ENCODE assay signal across 18 mouse cellular contexts in genomic region chr17:88173354-88174032, GRCm38 (mm10).
DNase-seq lines count a peak whose midpoint lies in the region; ATAC-seq and TF ChIP-seq lines count a peak whose summit lies in the region.
"Had no signal": no experiment of that assay in that cellular context is flagged by ENCODE, and none has a peak within 500 bp of the region (broad histone marks: within the 10 kb centered on the region; RNA-seq: fewer than 3 reads in every experiment).

No protein-coding gene starts in this region.

- no peak overlapping the region for H3K9ac ChIP-seq in lung, embryonic 14.5 days
- no peak overlapping the region for H3K9ac ChIP-seq in ES-E14 (ENCODE audit: insufficient read depth, low read depth, low read length, poor library complexity, severe bottlenecking)
- H3K9ac ChIP-seq: embryonic facial prominence, embryonic 13.5 days; liver, embryonic 15.5 days had no signal

- 51% methylated on average over 4 of the region's 4 CpGs for WGBS in lung, embryonic 14.5 days

- peak overlapping the region; percentile 43; the same call in 1 of the 2 replicates for H3K27ac ChIP-seq in lung, embryonic 14.5 days (ENCODE audit: low read depth)
- H3K27ac ChIP-seq in ES-E14 (ENCODE audit: insufficient read depth, low read depth, low read length, poor library complexity, severe bottlenecking), result no peak overlapping the region
- H3K27ac ChIP-seq: liver, embryonic 15.5 days; midbrain, embryonic 10.5 days had no signal

- no peaks in the 10 kb centered on the region for H3K27me3 ChIP-seq in lung, embryonic 14.5 days (ENCODE audit: insufficient read depth, low read length)
- H3K27me3 ChIP-seq: embryonic facial prominence, embryonic 13.5 days; liver, embryonic 15.5 days had no signal

- ATAC-seq in lung, embryonic 14.5 days (ENCODE audit: insufficient read depth), result no peak
- ATAC-seq: inflammation-experienced regulatory T-cells, adult 6 months had no signal

- H3K4me3 ChIP-seq in lung, embryonic 14.5 days (ENCODE audit: low read depth, low read length), result no peak overlapping the region
- H3K4me3 ChIP-seq in ES-E14 (ENCODE audit: insufficient read depth in 1 of 2, low read depth in 1 of 2, low read length in 2 of 2, poor library complexity in 1 of 2, severe bottlenecking in 1 of 2), result no peak overlapping the region
- H3K4me3 ChIP-seq: embryonic facial prominence, embryonic 13.5 days; liver, embryonic 15.5 days; midbrain, embryonic 10.5 days had no signal

- H3K36me3 ChIP-seq in lung, embryonic 14.5 days (ENCODE audit: insufficient read depth), result no peaks in the 10 kb centered on the region
- H3K36me3 ChIP-seq in ES-E14 (ENCODE audit: control insufficient read depth, insufficient read depth, low read length, poor library complexity, severe bottlenecking), result no peaks in the 10 kb centered on the region
- H3K36me3 ChIP-seq: embryonic facial prominence, embryonic 13.5 days; liver, embryonic 15.5 days; midbrain, embryonic 10.5 days had no signal

- DNase-seq in cerebellum, postnatal 10 days, result peak; percentile 14 to 18
- DNase-seq in cerebellum, adult 11-12 months, result no peak
- no peak for DNase-seq in lung, embryonic 14.5 days
- no peak for DNase-seq in lung, postnatal 14 days
- peak; percentile 40 for DNase-seq in ES-E14 (ENCODE audit: low read depth, low spot score)
- DNase-seq in lung, postnatal 36 days, result peak; percentile 32
- DNase-seq in urinary bladder, postnatal 4 days (ENCODE audit: low spot score in 2 of 2), result no peak
- no peak for DNase-seq in Muller cell, postnatal 12 days (ENCODE audit: inconsistent ontology term)
- DNase-seq: cerebellum, adult 11 months; gastrocnemius, postnatal 25 days; layer of hippocampus, adult 9-11 months; left cerebral cortex, postnatal 4 days; thymus, adult 2 months had no signal

- in situ Hi-C loops in ES-E14 (cut with MboI; ENCODE audit: low sequenced_read_pairs in 2 of 2, unreplicated experiment in 2 of 2), result no loop called here

- 0 out of 2 replicates have a peak, but pooled peaks cover 4% of the 10 kb centered on the region for H3K4me1 ChIP-seq in lung, embryonic 14.5 days (ENCODE audit: insufficient read depth)
- H3K4me1 ChIP-seq in ES-E14 (ENCODE audit: control insufficient read depth in 2 of 2, insufficient read depth in 2 of 2, low read length in 2 of 2, poor library complexity in 1 of 2), result no peaks in the 10 kb centered on the region
- H3K4me1 ChIP-seq: embryonic facial prominence, embryonic 13.5 days; liver, embryonic 15.5 days; midbrain, embryonic 10.5 days had no signal

- no peaks in the 10 kb centered on the region; the same call in 1 of the 2 replicates for H3K9me3 ChIP-seq in lung, embryonic 14.5 days (ENCODE audit: low read depth, low read length)
- no peaks in the 10 kb centered on the region for H3K9me3 ChIP-seq in ES-E14 (ENCODE audit: control insufficient read depth, insufficient read depth, low read depth, low read length)
- H3K9me3 ChIP-seq: embryonic facial prominence, embryonic 13.5 days; liver, embryonic 15.5 days; midbrain, embryonic 10.5 days had no signal

- TF ChIP-seq CTCF in lung, embryonic 14.5 days (IDR thresholded peaks at IDR 0.05; ENCODE audit: low read depth), result peak; percentile 31

- H3K4me2 ChIP-seq in lung, embryonic 14.5 days, result no peak overlapping the region
- H3K4me2 ChIP-seq: embryonic facial prominence, embryonic 13.5 days; heart, embryonic 11.5 days; liver, embryonic 15.5 days had no signal

TF ChIP-seq in ES-E14, 5 proteins besides CTCF, POLR2A, EP300 and RAD21:
- peak; percentile 38; the same call in 1 of the 2 replicates for TF ChIP-seq ZC3H11A (IDR thresholded peaks at IDR 0.05; ENCODE audit: borderline replicate concordance, low read depth, low read length)
- no peak for TF ChIP-seq CHD2 (IDR thresholded peaks at IDR 0.05; ENCODE audit: low read depth, low read length)

Comparison
In these comparisons a context has a peak if more than half of its experiments do, and no peak if none do; other contexts are left out.
1. DNase-seq: peak in cerebellum, postnatal 10 days (2 of 2), ES-E14 (single experiment) and lung, postnatal 36 days (single experiment); none in cerebellum, adult 11-12 months (single experiment), lung, embryonic 14.5 days (single experiment), lung, postnatal 14 days (single experiment), urinary bladder, postnatal 4 days (0 of 2) and Muller cell, postnatal 12 days (single experiment).